Mouse (Mus musculus) embryonic facial prominence, embryonic 10.5 days (tissue): ENCODE data around the gene Zfp628. TPM values are rescaled to one million over a fixed set of nuclear protein-coding genes. Genes with fewer than 3 reads are reported as not detected.
A peak's percentile ranks its signal among the peaks of the same experiment; 100 is the strongest.

Experiments
- DNase-seq: peaks from one replicate; pipeline ENCODE4 v3.0.0-alpha.2; 2017; ENCODE audit warnings: low spot score
- H3K27ac ChIP-seq: fragments of 300-500 bp; sonication (generic); replicated peaks from 2 replicates; pipeline ENCODE4 v1.5.1; 2016; ENCODE audit warnings: mild to moderate bottlenecking
- H3K27me3 ChIP-seq: fragments of 300-500 bp; sonication (generic); replicated peaks from 2 replicates; pipeline ENCODE4 v1.6.1; 2016; ENCODE audit warnings: low read depth, mild to moderate bottlenecking; ENCODE audit not compliant: poor library complexity, severe bottlenecking
- H3K36me3 ChIP-seq: fragments of 300-500 bp; sonication (generic); replicated peaks from 2 replicates; pipeline ENCODE4 v1.6.1; 2016; ENCODE audit warnings: mild to moderate bottlenecking, moderate library complexity
- H3K4me1 ChIP-seq: fragments of 300-500 bp; sonication (generic); 2 replicates; pipeline ENCODE4 v1.6.1; 2016
- H3K4me3 ChIP-seq: fragments of 300-500 bp; sonication (generic); 2 replicates; pipeline ENCODE4 v1.5.1; 2016; ENCODE audit warnings: mild to moderate bottlenecking, moderate library complexity
- H3K9me3 ChIP-seq: fragments of 300-500 bp; sonication (generic); 2 replicates; pipeline ENCODE4 v1.6.1; 2016; ENCODE audit warnings: mild to moderate bottlenecking
- WGBS: fragments of 180-500 bp; shearing (Covaris S2); methylation state at CpG from one replicate; pipeline ENCODE4 v1.1.7; 2016; 5-methylcytosine and 5-hydroxymethylcytosine counted together
- polyA plus RNA-seq: library from polyadenylated mRNA; unstranded; fragments of >200 nt; fragmentation: Nextera tagmentation; extraction: Ambion mirVana; gene quantifications from 2 replicates; pipeline ENCODE4 v1.2.1, GENCODE M21; 2016

The Zfp628 gene
- polyA plus RNA-seq, 1 experiment from 2014 or later = 4.6 TPM

DNA sequence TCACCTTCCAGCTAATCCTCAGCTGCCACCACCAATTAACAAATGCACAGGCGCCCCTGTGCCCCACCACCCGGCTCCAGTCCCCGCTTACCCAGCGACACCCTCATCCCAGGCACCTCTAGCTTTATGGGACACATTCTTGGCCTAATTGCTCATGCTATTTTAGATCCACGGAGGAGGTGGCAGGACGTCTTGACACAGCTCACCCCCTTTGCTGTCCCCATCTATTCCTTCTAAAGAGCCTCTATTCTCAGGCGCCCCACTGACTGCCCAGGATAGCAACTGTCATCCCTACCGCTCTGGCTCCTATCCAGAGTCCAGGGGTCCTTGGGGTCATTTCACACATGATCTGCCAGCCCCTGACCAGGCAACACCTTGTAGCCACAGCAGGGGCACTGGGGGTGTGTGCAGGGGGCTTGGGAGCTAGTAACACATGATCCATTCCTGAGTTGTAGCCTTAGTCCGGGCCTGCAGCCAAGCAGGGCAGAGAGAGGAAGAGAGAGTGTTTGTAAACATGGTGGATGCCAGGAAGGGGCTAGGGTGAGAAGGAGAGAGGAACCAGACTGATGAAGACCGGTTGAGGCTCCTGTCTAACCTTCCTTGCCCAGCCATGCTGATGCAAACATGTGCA lies 38.9 kb downstream of the Zfp628 start:
- no peaks in the 10 kb centered on the region for H3K27me3 ChIP-seq
- H3K4me1 ChIP-seq = no peaks in the 10 kb centered on the region
- H3K36me3 ChIP-seq = no peaks in the 10 kb centered on the region
- H3K9me3 ChIP-seq = no peaks in the 10 kb centered on the region
- DNase-seq = no peak
- no peak overlapping the region for H3K27ac ChIP-seq
- H3K4me3 ChIP-seq = no peak overlapping the region
- WGBS = 29% methylated on average over 10 of the region's 10 CpGs

GRCm38 (mm10) chr7:4957361-4957760 lies 42.3 kb downstream of the Zfp628 start:
- DNase-seq = no peak
- Histone ChIP-seq H3K36me3 (no peaks in the 10 kb centered on the region), H3K27me3 (no peaks in the 10 kb centered on the region), H3K4me3 (no peak overlapping the region), H3K9me3 (no peaks in the 10 kb centered on the region), H3K27ac (no peak overlapping the region), H3K4me1 (no peaks in the 10 kb centered on the region)
- WGBS = 81% methylated on average over 10 of the region's 10 CpGs

- no peak overlapping the region for H3K27ac ChIP-seq
- 68% methylated on average over 5 of the region's 5 CpGs for WGBS
- no peak for DNase-seq
- no peaks in the 10 kb centered on the region for H3K27me3 ChIP-seq
- no peaks in the 10 kb centered on the region for H3K36me3 ChIP-seq
- peaks cover 12% of the 10 kb centered on the region for H3K4me1 ChIP-seq
- H3K9me3 ChIP-seq = no peaks in the 10 kb centered on the region
- no peak overlapping the region for H3K4me3 ChIP-seq
Measured at GRCm38 (mm10) chr7:4963527-4963926, 48.5 kb downstream of the Zfp628 start.

- WGBS = 6% methylated on average over 10 of the region's 10 CpGs
- H3K9me3 ChIP-seq = no peaks in the 10 kb centered on the region
- H3K36me3 ChIP-seq = no peaks in the 10 kb centered on the region
- no peak within 1 kb of the TSS for H3K27ac ChIP-seq
- peak; percentile 76 for DNase-seq
- no peaks in the 10 kb centered on the region for H3K27me3 ChIP-seq
- H3K4me3 ChIP-seq = peak within 1 kb of the TSS; percentile 33; the same call in 1 of the 2 replicates
- H3K4me1 ChIP-seq = peaks cover 12% of the 10 kb centered on the region
Measured at GRCm38 (mm10) chr7:4964272-4964671, 49.3 kb downstream of the Zfp628 start, which contains the start of gene Sbk2. Gene Sbk2, minus strand, starts transcription at chr7:4964406.

DNA sequence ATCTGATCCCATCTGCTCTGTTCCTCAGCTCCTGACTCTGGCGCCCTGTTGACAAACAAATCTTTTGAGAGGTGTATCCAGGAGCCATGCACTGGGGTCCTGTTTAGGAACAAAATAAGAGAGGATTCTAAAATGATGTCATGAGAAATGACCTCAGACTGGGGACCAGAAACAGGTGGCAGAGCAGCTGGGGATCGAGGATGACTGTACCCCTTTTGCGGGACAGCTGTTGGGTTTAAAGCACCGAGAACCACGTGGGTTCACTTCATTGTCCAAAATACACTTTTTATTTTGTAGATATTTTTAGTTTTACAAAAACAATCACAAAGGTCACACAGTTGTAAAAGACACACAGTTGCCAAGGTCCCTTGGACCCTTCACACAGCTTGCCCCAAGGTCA lies 50.0 kb downstream of the Zfp628 start:
- Histone ChIP-seq H3K27me3 (no peaks in the 10 kb centered on the region), H3K36me3 (no peaks in the 10 kb centered on the region), H3K4me1 (peaks cover 12% of the 10 kb centered on the region), H3K4me3 (no peak overlapping the region), H3K27ac (no peak overlapping the region), H3K9me3 (no peaks in the 10 kb centered on the region)
- no peak for DNase-seq
- WGBS = 81% methylated on average over 5 of the region's 5 CpGs

GRCm38 (mm10) chr7:4971068-4971467 lies 56.1 kb downstream of the Zfp628 start, which contains the start of gene Sbk3:
Gene Sbk3, minus strand, starts transcription at chr7:4971168.
- DNase-seq = no peak
- H3K36me3 ChIP-seq = no peaks in the 10 kb centered on the region
- no peak within 1 kb of the TSS; the same call in 1 of the 2 replicates for H3K27ac ChIP-seq
- WGBS = 42% methylated on average over 6 of the region's 6 CpGs
- no peaks in the 10 kb centered on the region for H3K27me3 ChIP-seq
- H3K4me3 ChIP-seq = no peak within 1 kb of the TSS
- no peaks in the 10 kb centered on the region for H3K9me3 ChIP-seq
- H3K4me1 ChIP-seq = 0 out of 2 replicates have a peak, but pooled peaks cover 3% of the 10 kb centered on the region

Other genes starting within 250 kb of the Zfp628 start
- 131 and 136 TPM in 2 replicates for gene Hspbp1, start 230.1 kb upstream of the Zfp628 start, polyA plus RNA-seq
- gene Brsk1, start 224.6 kb upstream of the Zfp628 start, polyA plus RNA-seq = 2.0 and 2.2 TPM in 2 replicates
- 0.14 and 0.20 TPM in 2 replicates for gene Tmem150b, start 190.0 kb upstream of the Zfp628 start, polyA plus RNA-seq
- 102 and 103 TPM in 2 replicates for gene Kmt5c, start 175.1 kb upstream of the Zfp628 start, polyA plus RNA-seq
- 42.5 and 46.0 TPM in 2 replicates for gene Cox6b2, start 162.1 kb upstream of the Zfp628 start, polyA plus RNA-seq
- gene Fam71e2, start 143.9 kb upstream of the Zfp628 start, polyA plus RNA-seq = not detected in 2 replicates
- 0.15 and 0.19 TPM in 2 replicates for gene Il11, start 132.4 kb upstream of the Zfp628 start, polyA plus RNA-seq
- not detected in 2 replicates for gene Tmem190, start 132.3 kb upstream of the Zfp628 start, polyA plus RNA-seq
- 4.1 and 4.2 TPM in 2 replicates for gene Tmem238, start 125.6 kb upstream of the Zfp628 start, polyA plus RNA-seq
- 386 and 403 TPM in 2 replicates for gene Rpl28, start 122.3 kb upstream of the Zfp628 start, polyA plus RNA-seq
- gene Ube2s, start 102.6 kb upstream of the Zfp628 start, polyA plus RNA-seq = 422 and 438 TPM in 2 replicates
- gene Shisa7, start 70.5 kb upstream of the Zfp628 start, polyA plus RNA-seq = 0.23 and 0.35 TPM in 2 replicates
- gene Isoc2b, start 45.0 kb upstream of the Zfp628 start, polyA plus RNA-seq = 2.6 and 4.1 TPM in 2 replicates
- gene Isoc2a, start 38.1 kb upstream of the Zfp628 start, polyA plus RNA-seq = 0.68 and 0.86 TPM in 2 replicates
- 0.22 TPM in 1 of 2 replicates, not detected in the other for gene Gm36210, start 8.7 kb upstream of the Zfp628 start, polyA plus RNA-seq
- 4.9 and 5.3 TPM in 2 replicates for gene Nat14, start 6.8 kb downstream of the Zfp628 start, polyA plus RNA-seq
- gene Ssc5d, start 10.6 kb downstream of the Zfp628 start, polyA plus RNA-seq = 1.4 and 1.7 TPM in 2 replicates
- 0.09 TPM in 1 of 2 replicates, not detected in the other for gene Sbk2, start 49.2 kb downstream of the Zfp628 start, polyA plus RNA-seq
- 0.05 TPM in 1 of 2 replicates, not detected in the other for gene Sbk3, start 56.0 kb downstream of the Zfp628 start, polyA plus RNA-seq
- gene Zfp579, start 80.9 kb downstream of the Zfp628 start, polyA plus RNA-seq = 24.8 and 29.3 TPM in 2 replicates
- gene Zfp524, start 99.2 kb downstream of the Zfp628 start, polyA plus RNA-seq = 7.8 and 8.0 TPM in 2 replicates
- 55.6 and 56.5 TPM in 2 replicates for gene Fiz1, start 99.5 kb downstream of the Zfp628 start, polyA plus RNA-seq
- gene Gm44973, start 100.3 kb downstream of the Zfp628 start, polyA plus RNA-seq = 0.38 and 1.3 TPM in 2 replicates
- gene Zfp865, start 105.2 kb downstream of the Zfp628 start, polyA plus RNA-seq = 6.1 and 6.6 TPM in 2 replicates
- 7.9 and 8.0 TPM in 2 replicates for gene Ccdc106, start 105.3 kb downstream of the Zfp628 start, polyA plus RNA-seq
- gene 4632433K11Rik, start 118.9 kb downstream of the Zfp628 start, polyA plus RNA-seq = not detected in 2 replicates
- gene Zfp784, start 123.2 kb downstream of the Zfp628 start, polyA plus RNA-seq = 2.7 and 2.8 TPM in 2 replicates
- 29.8 and 33.9 TPM in 2 replicates for gene Zfp580, start 136.3 kb downstream of the Zfp628 start, polyA plus RNA-seq
- 182 and 189 TPM in 2 replicates for gene U2af2, start 146.9 kb downstream of the Zfp628 start, polyA plus RNA-seq
- gene Epn1, start 165.0 kb downstream of the Zfp628 start, polyA plus RNA-seq = 56.7 and 58.8 TPM in 2 replicates
- gene Rfpl4, start 201.7 kb downstream of the Zfp628 start, polyA plus RNA-seq = not detected in 2 replicates
- 0.20 TPM in 2 replicates for gene Rasl2-9, start 210.7 kb downstream of the Zfp628 start, polyA plus RNA-seq
- gene Vmn1r55, start 234.5 kb downstream of the Zfp628 start, polyA plus RNA-seq = 0.01 TPM in 1 of 2 replicates, not detected in the other